Mouse (Mus musculus): ENCODE results near the gene Fahd1.

GRCm38 (mm10) chr17:24896241-24896992 lies 46.3 kb upstream of the Fahd1 start, which contains the start of gene Nme3:
- no peak for TF ChIP-seq POLR2A (IDR thresholded peaks at IDR 0.05; ENCODE audit: low read depth, low read length)
- TF ChIP-seq CTCF (IDR thresholded peaks at IDR 0.05; ENCODE audit: extremely low read depth, insufficient read length, insufficient replicate concordance, low read depth, low read length): no peak

All from small intestine, adult 2 months (tissue).